Mouse (Mus musculus) liver, adult 2 months (tissue): ENCODE data around the gene Brca1. TPM values are rescaled to one million over a fixed set of nuclear protein-coding genes. Genes with fewer than 3 reads are reported as not detected.
"Not testable (repeated sequence)": the region's sequence is repeated elsewhere in the genome, so short reads cannot be mapped to it uniquely, and the experiment has no call there.

Experiments
- DNase-seq: peaks from one replicate; pipeline ENCODE4 v3.0.0-alpha.2; 2011; ENCODE audit warnings: low read depth, low spot score; ENCODE audit errors: extremely low read depth
- H3K27ac ChIP-seq: fragments of 200-500 bp; replicated peaks from 2 replicates; pipeline ENCODE4 v1.5.1; 2012; ENCODE audit warnings: low read depth, mild to moderate bottlenecking, control low read depth, inconsistent platforms, low read length; ENCODE audit not compliant: insufficient read depth
- H3K27me3 ChIP-seq: fragments of 200-500 bp; 2 replicates; pipeline ENCODE4 v1.6.1; 2012; ENCODE audit warnings: mild to moderate bottlenecking, moderate library complexity, low read length, inconsistent platforms; ENCODE audit not compliant: control insufficient read depth, insufficient read depth
- H3K36me3 ChIP-seq: fragments of 200-500 bp; 2 replicates; pipeline ENCODE4 v1.6.1; 2012; ENCODE audit warnings: low read length, inconsistent platforms; ENCODE audit not compliant: control insufficient read depth, insufficient read depth
- H3K4me1 ChIP-seq: fragments of 200-500 bp; 2 replicates; pipeline ENCODE4 v1.6.1; 2011; ENCODE audit warnings: low read length; ENCODE audit not compliant: control insufficient read depth, insufficient read depth
- H3K4me3 ChIP-seq: fragments of 200-500 bp; 2 replicates; pipeline ENCODE4 v1.5.1; 2011; ENCODE audit warnings: low read depth, mild to moderate bottlenecking, control low read depth, low read length, moderate library complexity; ENCODE audit not compliant: insufficient read depth
- H3K79me2 ChIP-seq: fragments of 200-500 bp; 2 replicates; pipeline ENCODE4 v1.6.1; 2012; ENCODE audit warnings: inconsistent platforms, mild to moderate bottlenecking, low read length, moderate library complexity; ENCODE audit not compliant: control insufficient read depth, insufficient read depth
- H3K9ac ChIP-seq: fragments of 200-500 bp; 2 replicates; pipeline ENCODE4 v1.6.1; 2012; ENCODE audit warnings: low read depth, mild to moderate bottlenecking, control low read depth, inconsistent platforms, low read length
- CTCF ChIP-seq: fragments of 200-500 bp; IDR thresholded peaks from 2 replicates; pipeline ENCODE4 v1.5.1; 2011; ENCODE audit warnings: low read depth, low read length, control low read depth
- POLR2A ChIP-seq: fragments of 200-500 bp; IDR thresholded peaks from 2 replicates; pipeline ENCODE4 v1.6.1; 2011; ENCODE audit warnings: low read length, control low read depth; ENCODE audit not compliant: insufficient read depth; ENCODE audit errors: extremely low read depth
- WGBS: fragments of 180-500 bp; shearing (Covaris S2); methylation state at CpG from one replicate; pipeline ENCODE4 v1.1.7; 2018; 5-methylcytosine and 5-hydroxymethylcytosine counted together
- polyA plus RNA-seq: library from polyadenylated mRNA; depleted of rRNA; stranded (reverse); fragments of >200 nt; gene quantifications from 2 replicates; pipeline ENCODE4 v1.2.3, GENCODE M21; 2012; rRNA removed
- total RNA-seq: library from RNA; depleted of rRNA; stranded (reverse); fragments of >200 nt; gene quantifications from 2 replicates; pipeline ENCODE4 v1.2.3, GENCODE M21; 2014; rRNA removed

Gene Brca1
- total and polyA plus RNA-seq, 2 experiments: 0.18 to 3.3 TPM

GRCm38 (mm10) chr11:101442127-101442693 lies 109.5 kb downstream of the Brca1 start, which contains the start of gene Rpl27:
Gene Rpl27 (plus strand): TSS chr11:101442298.
- peak; percentile 99 for DNase-seq
- TF ChIP-seq CTCF: peak; percentile 70
- peak; percentile 58; the same call in 1 of the 2 replicates for TF ChIP-seq POLR2A
- peaks cover 8% of the 10 kb centered on the region; the same call in 1 of the 2 replicates for H3K79me2 ChIP-seq
- H3K9ac ChIP-seq: peak within 1 kb of the TSS; percentile 82
- H3K27ac ChIP-seq: peak within 1 kb of the TSS; percentile 59
- H3K36me3 ChIP-seq: peaks cover 17% of the 10 kb centered on the region
- H3K27me3 ChIP-seq: no peaks in the 10 kb centered on the region
- WGBS: under 1% methylated on average over 42 of the region's 42 CpGs
- H3K4me1 ChIP-seq: peaks cover 10% of the 10 kb centered on the region
- H3K4me3 ChIP-seq: peak within 1 kb of the TSS; percentile 77

- H3K27me3 ChIP-seq, H3K79me2 ChIP-seq, H3K27ac ChIP-seq, DNase-seq: not testable (repeated sequence)
- H3K9ac ChIP-seq: peak overlapping the region; percentile 60; the same call in 1 of the 2 replicates
- H3K4me1 ChIP-seq: peaks cover 10% of the 10 kb centered on the region
- 0 out of 2 replicates have a peak overlapping the region, but pooled peaks have one; percentile 15 for H3K4me3 ChIP-seq
- 34% methylated on average over 15 of the region's 15 CpGs for WGBS
- peaks cover 17% of the 10 kb centered on the region for H3K36me3 ChIP-seq
These were observed 110.2 kb downstream of the Brca1 start for GRCm38 (mm10) chr11:101441450-101442126.

Other genes starting within 250 kb of the Brca1 start
- gene Becn1, start 249.7 kb downstream of the Brca1 start, total RNA-seq: 43.8 and 57.8 TPM in 2 replicates
- gene Becn1, start 249.7 kb downstream of the Brca1 start, polyA plus RNA-seq: 43.1 and 50.8 TPM in 2 replicates
- gene Psme3, start 235.7 kb downstream of the Brca1 start, total RNA-seq: 15.8 and 16.8 TPM in 2 replicates
- 34.5 and 37.9 TPM in 2 replicates for gene Psme3, start 235.7 kb downstream of the Brca1 start, polyA plus RNA-seq
- gene Aoc2, start 226.9 kb downstream of the Brca1 start, total RNA-seq: 0.40 and 0.46 TPM in 2 replicates
- 0.91 and 1.7 TPM in 2 replicates for gene Aoc2, start 226.9 kb downstream of the Brca1 start, polyA plus RNA-seq
- gene Aoc3, start 221.3 kb downstream of the Brca1 start, total RNA-seq: 0.13 and 0.18 TPM in 2 replicates
- gene Aoc3, start 221.3 kb downstream of the Brca1 start, polyA plus RNA-seq: 0.05 and 0.16 TPM in 2 replicates
- gene G6pc, start 184.4 kb downstream of the Brca1 start, total RNA-seq: 121 and 144 TPM in 2 replicates
- gene G6pc, start 184.4 kb downstream of the Brca1 start, polyA plus RNA-seq: 115 and 146 TPM in 2 replicates
- gene Aarsd1, start 134.3 kb downstream of the Brca1 start, total RNA-seq: 21.3 and 22.2 TPM in 2 replicates
- 18.6 and 19.8 TPM in 2 replicates for gene Aarsd1, start 134.3 kb downstream of the Brca1 start, polyA plus RNA-seq
- gene Gm27029, start 127.2 kb downstream of the Brca1 start, total RNA-seq: 0.20 and 0.65 TPM in 2 replicates
- 0.10 and 0.37 TPM in 2 replicates for gene Gm27029, start 127.2 kb downstream of the Brca1 start, polyA plus RNA-seq
- gene Rundc1, start 126.9 kb downstream of the Brca1 start, total RNA-seq: 2.8 and 3.1 TPM in 2 replicates
- gene Rundc1, start 126.9 kb downstream of the Brca1 start, polyA plus RNA-seq: 8.6 and 8.9 TPM in 2 replicates
- gene Ptges3l, start 126.6 kb downstream of the Brca1 start, total RNA-seq: 0.27 and 0.46 TPM in 2 replicates
- gene Ptges3l, start 126.6 kb downstream of the Brca1 start, polyA plus RNA-seq: 0.93 and 1.1 TPM in 2 replicates
- gene Rpl27, start 109.7 kb downstream of the Brca1 start, total RNA-seq: 236 and 259 TPM in 2 replicates
- 193 and 230 TPM in 2 replicates for gene Rpl27, start 109.7 kb downstream of the Brca1 start, polyA plus RNA-seq
- gene Ifi35, start 103.5 kb downstream of the Brca1 start, total RNA-seq: 24.6 and 37.1 TPM in 2 replicates
- 33.8 and 43.6 TPM in 2 replicates for gene Ifi35, start 103.5 kb downstream of the Brca1 start, polyA plus RNA-seq
- gene Rnd2, start 87.0 kb downstream of the Brca1 start, total RNA-seq: 5.5 and 8.0 TPM in 2 replicates
- 18.9 and 22.3 TPM in 2 replicates for gene Rnd2, start 87.0 kb downstream of the Brca1 start, polyA plus RNA-seq
- 11.0 and 11.2 TPM in 2 replicates for gene Vat1, start 85.7 kb downstream of the Brca1 start, total RNA-seq
- gene Vat1, start 85.7 kb downstream of the Brca1 start, polyA plus RNA-seq: 30.4 and 33.4 TPM in 2 replicates
- gene Nbr1, start 194 bp upstream of the Brca1 start, total RNA-seq: 211 and 222 TPM in 2 replicates
- gene Nbr1, start 194 bp upstream of the Brca1 start, polyA plus RNA-seq: 114 and 141 TPM in 2 replicates
- gene Tmem106a, start 30.3 kb upstream of the Brca1 start, total RNA-seq: 6.4 and 7.7 TPM in 2 replicates
- gene Tmem106a, start 30.3 kb upstream of the Brca1 start, polyA plus RNA-seq: 15.2 and 23.1 TPM in 2 replicates
- gene Gm11634, start 47.3 kb upstream of the Brca1 start, total RNA-seq: not detected in 2 replicates
- gene Gm11634, start 47.3 kb upstream of the Brca1 start, polyA plus RNA-seq: not detected in 2 replicates
- 10.3 and 12.9 TPM in 2 replicates for gene Rdm1, start 75.2 kb upstream of the Brca1 start, total RNA-seq
- 12.1 and 12.4 TPM in 2 replicates for gene Rdm1, start 75.2 kb upstream of the Brca1 start, polyA plus RNA-seq
- 55.4 and 87.9 TPM in 2 replicates for gene Arl4d, start 113.6 kb upstream of the Brca1 start, total RNA-seq
- 21.0 and 22.4 TPM in 2 replicates for gene Arl4d, start 113.6 kb upstream of the Brca1 start, polyA plus RNA-seq
- 7.7 and 10.5 TPM in 2 replicates for gene Dhx8, start 181.0 kb upstream of the Brca1 start, total RNA-seq
- 4.7 and 5.5 TPM in 2 replicates for gene Dhx8, start 181.0 kb upstream of the Brca1 start, polyA plus RNA-seq
- 0.18 TPM in 1 of 2 replicates, not detected in the other for gene Etv4, start 233.4 kb upstream of the Brca1 start, total RNA-seq
- 0.05 and 0.17 TPM in 2 replicates for gene Etv4, start 233.4 kb upstream of the Brca1 start, polyA plus RNA-seq